Mouse (Mus musculus): ENCODE data around the gene Pjvk. TPM values are rescaled to one million over a fixed set of nuclear protein-coding genes. Genes with fewer than 3 reads are reported as not detected.

The Pjvk gene
- total RNA-seq, 1 experiment from 2014 or later = not detected

- no peak for ATAC-seq (ENCODE audit: extremely low read depth, insufficient number of reproducible peaks, low FRiP score, poor library complexity, severe bottlenecking)
These were observed 10.3 kb downstream of the Pjvk start for GRCm38 (mm10) chr2:76658551-76658950.

GRCm38 (mm10) chr2:76659419-76659818 is 11.1 kb downstream of the Pjvk start:
- ATAC-seq (ENCODE audit: extremely low read depth, insufficient number of reproducible peaks, low FRiP score, poor library complexity, severe bottlenecking) = no peak

GRCm38 (mm10) chr2:76665531-76665930 is 17.3 kb downstream of the Pjvk start:
- ATAC-seq (ENCODE audit: extremely low read depth, insufficient number of reproducible peaks, low FRiP score, poor library complexity, severe bottlenecking) = no peak

GRCm38 (mm10) chr2:76667200-76667599 is 18.9 kb downstream of the Pjvk start:
- no peak for ATAC-seq (ENCODE audit: extremely low read depth, insufficient number of reproducible peaks, low FRiP score, poor library complexity, severe bottlenecking)

GRCm38 (mm10) chr2:76671641-76672040 is 23.4 kb downstream of the Pjvk start:
- ATAC-seq (ENCODE audit: extremely low read depth, insufficient number of reproducible peaks, low FRiP score, poor library complexity, severe bottlenecking) = no peak

- ATAC-seq (ENCODE audit: extremely low read depth, insufficient number of reproducible peaks, low FRiP score, poor library complexity, severe bottlenecking) = no peak
These were observed 24.0 kb downstream of the Pjvk start for GRCm38 (mm10) chr2:76672134-76672745.

GRCm38 (mm10) chr2:76672966-76673392 is 24.7 kb downstream of the Pjvk start, which contains the start of gene Fkbp7:
Gene Fkbp7, minus strand, starts transcription at chr2:76673116.
- ATAC-seq (ENCODE audit: extremely low read depth, insufficient number of reproducible peaks, low FRiP score, poor library complexity, severe bottlenecking) = peak; percentile 85

- ATAC-seq (ENCODE audit: extremely low read depth, insufficient number of reproducible peaks, low FRiP score, poor library complexity, severe bottlenecking) = peak; percentile 63
These were observed 25.3 kb downstream of the Pjvk start for GRCm38 (mm10) chr2:76673472-76674081.

GRCm38 (mm10) chr2:76674725-76675427 is 26.6 kb downstream of the Pjvk start, which contains the start of gene Plekha3:
Gene Plekha3, plus strand, starts transcription at chr2:76675281.
- peak; percentile 42 for ATAC-seq (ENCODE audit: extremely low read depth, insufficient number of reproducible peaks, low FRiP score, poor library complexity, severe bottlenecking)

- ATAC-seq (ENCODE audit: extremely low read depth, insufficient number of reproducible peaks, low FRiP score, poor library complexity, severe bottlenecking) = no peak
These were observed 27.2 kb downstream of the Pjvk start for GRCm38 (mm10) chr2:76675451-76675850.

GRCm38 (mm10) chr2:76675949-76676348 is 27.7 kb downstream of the Pjvk start:
- no peak for ATAC-seq (ENCODE audit: extremely low read depth, insufficient number of reproducible peaks, low FRiP score, poor library complexity, severe bottlenecking)

- no peak for ATAC-seq (ENCODE audit: extremely low read depth, insufficient number of reproducible peaks, low FRiP score, poor library complexity, severe bottlenecking)
These were observed 28.3 kb downstream of the Pjvk start for GRCm38 (mm10) chr2:76676401-76677226.

- no peak for ATAC-seq (ENCODE audit: extremely low read depth, insufficient number of reproducible peaks, low FRiP score, poor library complexity, severe bottlenecking)
These were observed 34.0 kb downstream of the Pjvk start for GRCm38 (mm10) chr2:76682301-76682700.

GRCm38 (mm10) chr2:76686986-76687385 is 38.7 kb downstream of the Pjvk start:
- ATAC-seq (ENCODE audit: extremely low read depth, insufficient number of reproducible peaks, low FRiP score, poor library complexity, severe bottlenecking) = no peak

GRCm38 (mm10) chr2:76687608-76688007 is 39.3 kb downstream of the Pjvk start:
- ATAC-seq (ENCODE audit: extremely low read depth, insufficient number of reproducible peaks, low FRiP score, poor library complexity, severe bottlenecking) = no peak

GRCm38 (mm10) chr2:76688162-76688561 is 39.9 kb downstream of the Pjvk start:
- no peak for ATAC-seq (ENCODE audit: extremely low read depth, insufficient number of reproducible peaks, low FRiP score, poor library complexity, severe bottlenecking)

GRCm38 (mm10) chr2:76690436-76691204 is 42.3 kb downstream of the Pjvk start:
- ATAC-seq (ENCODE audit: extremely low read depth, insufficient number of reproducible peaks, low FRiP score, poor library complexity, severe bottlenecking) = no peak

GRCm38 (mm10) chr2:76693765-76694164 is 45.5 kb downstream of the Pjvk start:
- no peak for ATAC-seq (ENCODE audit: extremely low read depth, insufficient number of reproducible peaks, low FRiP score, poor library complexity, severe bottlenecking)

Data from neutrophil, adult 5-6 weeks (primary cell).